Mouse (Mus musculus) natural killer cell, adult 2 months (primary cell): ENCODE data around the gene Gm3893.
"Not testable (repeated sequence)": the region's sequence is repeated elsewhere in the genome, so short reads cannot be mapped to it uniquely, and the experiment has no call there.

Experiments used
- DNase-seq, 2 experiments: peaks; one replicate each; pipeline ENCODE4 v3.0.0; 2022; ENCODE audit warnings: low spot score in 2 of 2

Gm3893 gene

GRCm38 (mm10) chr4:42090907-42091306 is at the start of gene Gm3893:
TSS of gene Gm3893 (plus strand) at chr4:42091207.
- DNase-seq: not testable (repeated sequence)

DNA sequence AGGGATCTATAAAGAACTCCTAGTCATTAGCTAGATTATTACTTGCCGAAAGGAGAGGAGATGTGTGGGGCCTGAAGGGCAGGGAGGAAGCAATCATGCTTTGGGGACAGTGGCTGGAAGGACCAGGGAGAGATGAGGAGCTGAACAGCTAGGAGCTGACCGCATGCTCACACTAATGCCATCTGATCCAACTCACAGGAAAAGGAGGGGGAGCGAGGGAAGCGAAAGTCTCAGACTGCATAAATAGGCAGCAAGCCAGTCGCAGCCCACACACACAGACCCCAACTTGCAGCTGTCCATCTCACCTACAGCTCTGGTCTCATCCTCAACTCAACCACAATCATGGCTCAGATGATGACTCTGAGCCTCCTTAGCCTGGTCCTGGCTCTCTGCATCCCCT is 23.5 kb downstream of the Gm3893 start, which contains the start of gene Gm13304:
Gene Gm13304 (plus strand): TSS at position 301 of the 400 bp plus-strand sequence.
- not testable (repeated sequence) for DNase-seq
